Mouse (Mus musculus) skeletal muscle tissue, adult 2 months (tissue): ENCODE measurements at regions not wholly inside any gene's neighbourhood (a gene's known extent, or its start where the extent isn't known, plus 50 kb on each side); places are given as distances from the start of the nearest gene placed in this dataset.

Source experiments
- DNase-seq: peaks from one replicate; pipeline ENCODE4 v3.0.0-alpha.2; 2012; ENCODE audit warnings: low read depth, low spot score

- DNase-seq, result no peak
Observed at GRCm38 (mm10) chr4:140320120-140320921, 73.7 kb upstream of the Igsf21 start.

DNA sequence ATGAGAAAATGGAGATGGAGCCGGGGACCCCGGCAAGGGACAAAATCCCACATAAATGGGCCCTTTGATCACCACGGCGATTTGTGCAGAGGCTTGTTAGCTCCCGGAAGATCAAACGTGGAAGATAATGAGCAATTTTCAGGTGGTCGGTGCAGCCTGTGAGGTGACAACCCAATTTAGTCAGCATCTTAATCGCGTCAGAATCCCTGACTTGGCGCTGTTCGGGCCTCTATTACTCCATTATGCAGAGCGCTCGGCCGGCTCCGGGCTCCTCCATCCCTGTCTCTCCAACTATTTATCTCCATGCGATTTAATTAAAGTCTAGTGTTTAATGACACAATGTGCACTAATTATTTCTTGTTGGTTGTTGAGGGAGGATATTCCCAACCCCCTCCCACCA lies 66.1 kb upstream of the Igsf21 start:
- DNase-seq, result no peak

GRCm38 (mm10) chr4:140307481-140307880 lies 60.9 kb upstream of the Igsf21 start:
- no peak for DNase-seq

- DNase-seq, result no peak
Observed at GRCm38 (mm10) chr4:140304960-140305359, 58.4 kb upstream of the Igsf21 start.

DNA sequence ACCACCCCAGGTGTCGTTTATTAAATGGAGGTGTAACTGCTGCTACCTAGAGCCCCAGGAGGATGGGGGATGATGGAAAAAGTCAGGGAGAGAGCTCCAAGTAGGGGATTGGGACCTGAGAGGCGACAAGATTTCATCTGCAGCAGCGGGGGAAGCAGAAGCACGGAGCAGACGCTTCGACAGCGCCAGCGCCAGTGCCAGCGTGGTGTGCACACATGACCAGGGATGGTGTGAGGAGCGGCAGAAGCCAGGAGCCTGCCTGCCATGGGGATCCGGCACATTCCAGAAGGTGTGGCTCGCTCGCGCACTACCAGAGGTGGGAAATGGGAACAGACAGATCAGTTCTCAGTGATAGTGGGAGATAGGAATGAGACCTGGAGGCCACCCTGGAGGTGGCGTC lies 55.1 kb upstream of the Igsf21 start:
- no peak for DNase-seq

DNA sequence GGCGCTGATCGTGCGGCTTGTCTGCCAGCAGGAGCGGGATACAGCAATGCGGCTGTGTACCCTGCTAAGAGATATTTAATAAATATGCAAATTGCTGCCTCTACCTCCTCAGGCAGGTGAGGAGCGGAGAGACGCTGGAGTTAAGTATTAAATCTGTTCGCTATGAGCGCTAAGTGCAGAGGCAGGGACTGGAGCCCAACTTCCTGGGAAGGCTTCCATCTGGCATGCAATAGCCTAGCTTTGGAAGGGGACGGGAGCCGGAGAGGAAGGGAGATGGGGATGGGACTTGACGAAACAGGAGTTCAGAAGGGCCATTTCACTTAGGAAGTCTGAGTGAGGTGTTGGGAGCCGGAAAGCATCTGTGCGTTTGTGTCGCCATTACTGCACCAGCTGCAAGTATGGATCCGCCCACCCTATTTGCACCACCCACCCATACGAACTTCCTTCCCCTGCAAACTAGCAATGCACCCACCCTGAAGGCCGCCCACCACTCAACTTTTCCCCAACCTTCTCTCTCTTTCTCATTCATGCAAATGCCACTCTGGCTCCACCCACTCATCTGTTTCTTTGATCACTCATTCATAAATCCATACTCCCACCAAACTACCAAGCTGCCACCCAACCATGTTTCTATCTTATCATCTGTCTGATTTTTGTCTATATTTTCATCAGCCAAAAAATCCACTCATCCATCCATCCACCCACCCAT lies 51.5 kb upstream of the Igsf21 start:
- DNase-seq, result no peak
